Mouse (Mus musculus): Measurements from ENCODE around the gene Rhoa.

The Rhoa gene

DNA sequence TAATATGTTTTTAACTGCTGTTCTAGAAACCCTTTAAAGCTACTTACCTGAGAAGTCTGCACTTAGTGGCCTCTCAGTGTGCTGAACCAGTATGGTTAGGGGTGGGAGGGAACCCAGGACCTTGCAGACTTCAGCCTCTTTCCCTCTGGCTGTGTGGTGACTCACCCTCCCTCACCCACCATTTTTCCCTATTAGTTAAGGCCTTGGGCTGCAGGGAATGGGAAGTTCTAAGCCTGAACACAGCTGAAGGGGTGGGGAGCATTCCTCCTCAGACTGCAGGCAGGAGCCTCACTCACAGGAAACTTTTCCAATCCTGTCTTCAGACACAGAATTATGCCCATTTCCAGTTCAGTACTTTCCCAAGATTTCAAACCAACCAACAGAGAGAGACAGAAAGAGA lies 35.9 kb downstream of the Rhoa start:
- DNase-seq, result no peak

DNA sequence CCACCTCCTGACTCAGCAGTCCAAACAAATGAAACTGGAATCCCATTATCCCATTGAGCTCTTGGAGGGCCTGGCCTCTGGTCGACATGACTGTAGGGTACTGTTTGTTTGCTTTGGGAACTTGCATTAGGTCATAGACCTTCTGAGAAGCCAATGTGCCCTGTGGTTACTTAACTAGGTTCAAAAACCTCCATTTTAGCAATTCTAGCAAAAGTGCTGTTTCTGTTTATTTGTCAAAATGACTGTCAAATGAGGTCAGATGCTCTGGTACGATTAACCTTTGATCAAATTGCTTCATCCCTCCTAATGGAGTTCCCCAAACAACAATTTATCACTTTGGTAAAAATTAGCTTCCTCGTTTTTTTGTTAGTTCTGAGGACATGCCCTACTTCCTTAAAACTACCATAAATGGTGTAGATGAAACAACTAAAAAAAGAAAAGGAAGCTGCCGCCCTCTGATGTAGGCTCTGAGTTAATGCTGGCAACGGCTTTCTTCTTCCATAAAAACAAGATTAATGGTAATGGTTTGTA lies 36.4 kb downstream of the Rhoa start:
- DNase-seq, result no peak

DNA sequence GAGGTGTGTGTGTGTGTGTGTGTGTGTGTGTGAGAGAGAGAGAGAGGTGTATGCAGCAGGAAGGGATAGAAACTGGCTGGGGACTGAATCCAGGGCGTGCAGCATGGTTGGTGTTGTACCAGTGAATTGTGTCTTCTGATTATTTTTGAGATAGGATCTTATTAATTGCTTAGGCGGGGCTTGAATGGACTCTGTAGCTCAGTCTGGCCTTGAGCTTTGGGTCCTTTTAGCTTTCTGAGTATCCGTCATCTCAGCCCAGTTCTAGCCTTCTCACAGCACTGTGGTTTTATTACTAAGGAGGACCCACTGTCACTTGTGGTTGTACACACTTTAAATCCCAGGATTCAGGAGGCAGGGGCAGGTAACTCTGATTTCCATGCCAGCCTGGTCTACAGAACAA lies 37.4 kb downstream of the Rhoa start:
- DNase-seq, result no peak

DNA sequence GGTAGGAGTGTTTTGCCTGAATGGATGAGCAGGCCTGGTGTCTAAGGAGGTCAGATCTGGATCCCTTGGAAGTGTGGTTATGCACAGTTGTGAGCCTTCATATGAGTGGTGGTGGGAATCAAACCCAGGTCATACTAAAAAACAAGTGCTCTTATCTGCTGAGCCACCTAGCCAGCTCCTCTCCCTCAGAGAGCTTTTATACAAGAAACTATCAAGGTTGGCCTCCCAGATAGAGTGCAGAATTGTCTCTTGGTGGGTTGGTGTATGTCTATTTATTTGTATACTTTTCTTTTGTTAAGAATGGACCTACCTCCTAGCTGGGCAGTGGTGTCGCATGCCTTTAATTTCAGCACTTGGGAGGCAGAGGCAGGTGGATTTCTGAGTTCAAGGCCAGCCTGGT lies 37.9 kb downstream of the Rhoa start:
- no peak for DNase-seq

DNA sequence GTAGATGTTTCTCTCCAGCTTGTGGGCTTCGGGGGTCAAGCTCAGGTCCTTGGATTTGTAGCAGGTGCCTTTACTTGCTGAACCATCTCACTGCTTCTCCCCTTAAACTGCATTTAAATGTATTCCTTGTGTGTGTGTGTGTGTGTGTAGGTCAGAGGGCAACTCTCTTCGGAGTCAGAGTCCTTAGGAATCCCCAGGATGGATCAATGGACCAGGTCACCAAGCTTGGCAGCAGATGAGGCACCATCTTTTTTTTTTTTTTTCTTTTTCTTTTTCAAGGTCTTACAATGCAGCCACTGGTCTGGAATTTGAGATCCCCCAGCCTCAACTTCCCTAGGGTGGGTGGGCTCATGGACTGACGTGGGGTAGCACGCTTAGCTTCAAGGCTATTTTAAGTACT lies 38.5 kb downstream of the Rhoa start:
- DNase-seq, result no peak

DNA sequence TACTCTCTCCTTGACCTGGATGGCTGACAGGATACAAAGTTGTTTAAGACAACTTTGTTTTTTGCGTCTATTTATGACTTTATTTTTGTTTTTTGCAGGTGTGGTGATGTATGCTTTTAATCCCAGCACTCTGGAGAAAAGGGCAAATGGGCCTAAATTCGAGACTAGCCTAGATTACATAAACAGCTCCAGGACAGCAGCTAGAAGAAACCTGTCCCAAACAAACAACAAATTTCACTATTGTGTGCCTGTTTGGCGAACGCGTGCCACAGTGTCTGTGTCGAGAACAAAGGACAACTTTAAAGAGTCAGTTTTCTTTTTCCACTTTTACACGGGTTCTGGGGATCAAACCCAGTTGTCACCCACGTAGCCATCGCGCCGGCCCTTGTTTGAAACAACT lies 41.1 kb downstream of the Rhoa start:
- no peak for DNase-seq

DNA sequence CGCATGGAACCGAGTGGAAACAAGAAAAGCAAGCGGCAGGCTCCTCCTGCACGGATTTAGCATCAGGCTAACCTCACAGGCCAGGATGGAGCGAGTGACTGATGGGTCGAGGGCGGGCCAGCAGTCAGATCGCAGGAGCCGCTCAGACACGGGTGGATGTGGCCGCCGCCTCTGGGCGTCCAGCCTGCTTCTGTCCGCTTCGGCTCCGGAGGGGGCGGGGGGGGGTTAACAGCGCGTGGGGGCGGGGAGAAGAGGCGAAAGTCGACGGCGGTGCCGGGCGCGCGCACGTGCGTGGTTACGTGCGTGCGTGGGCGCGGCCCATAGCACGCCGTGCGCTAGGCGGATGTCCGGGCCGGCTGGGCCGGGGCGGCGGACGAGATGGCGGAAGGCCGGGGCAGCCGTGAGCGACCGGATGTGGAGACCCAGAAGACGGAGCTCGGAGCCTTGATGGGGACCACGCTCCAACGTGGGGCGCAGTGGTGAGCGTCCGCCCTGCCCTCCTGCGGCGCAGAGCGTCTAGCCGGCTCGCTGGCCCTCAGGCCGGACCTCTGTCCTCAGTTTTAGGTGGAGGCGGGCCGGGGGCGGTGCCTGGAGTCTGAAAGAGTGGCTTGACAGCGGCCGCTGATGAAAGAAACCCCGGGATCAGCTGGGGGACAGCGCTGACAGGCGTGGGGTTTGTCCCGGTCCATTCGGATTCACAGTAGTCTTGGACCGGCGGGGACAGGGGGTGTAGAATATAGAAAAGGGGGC lies 41.8 kb downstream of the Rhoa start, which contains the start of gene Usp4:
Gene Usp4, plus strand, starts transcription at position 314 of the 750 bp plus-strand sequence.
- DNase-seq, result peak; percentile 93 to 95

DNA sequence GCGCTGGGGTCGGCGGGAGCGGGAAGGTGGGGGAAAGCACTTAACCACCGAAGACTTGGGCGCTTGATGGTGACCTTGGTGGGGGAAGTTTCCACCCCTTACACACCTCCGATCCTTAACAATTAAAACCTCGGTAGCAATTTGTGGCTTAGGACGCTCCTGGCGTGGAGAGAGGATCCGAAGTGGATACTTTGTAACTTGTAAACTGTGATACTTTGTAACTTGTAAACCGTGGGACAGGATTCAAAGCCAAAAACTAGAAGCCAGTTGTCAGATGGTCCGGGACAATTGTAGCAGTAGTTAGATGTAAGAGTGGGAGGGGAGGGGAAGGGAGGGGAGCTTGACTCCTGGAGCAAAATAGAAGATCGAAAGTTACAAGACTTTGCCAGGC lies 42.4 kb downstream of the Rhoa start:
- no peak for DNase-seq

DNA sequence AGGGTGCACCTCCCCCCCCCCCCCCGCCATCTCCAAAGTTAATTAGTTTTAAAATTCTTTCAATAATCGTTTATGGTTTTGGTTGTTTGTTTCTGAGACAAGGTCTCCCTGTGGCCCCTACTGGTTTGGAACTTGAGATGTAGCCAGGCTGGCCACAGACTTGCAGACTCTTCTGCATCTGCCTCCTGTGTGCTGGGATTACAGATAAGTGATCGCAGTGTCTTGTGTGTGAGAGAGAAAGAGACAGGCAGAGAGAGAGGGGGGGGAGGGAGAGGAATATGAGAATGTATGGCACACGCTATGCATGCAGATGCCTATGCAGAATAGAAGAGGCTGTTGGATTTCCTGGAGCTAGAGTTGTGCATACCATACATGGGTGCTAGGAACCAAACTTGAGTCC lies 43.8 kb downstream of the Rhoa start:
- DNase-seq, result no peak

DNA sequence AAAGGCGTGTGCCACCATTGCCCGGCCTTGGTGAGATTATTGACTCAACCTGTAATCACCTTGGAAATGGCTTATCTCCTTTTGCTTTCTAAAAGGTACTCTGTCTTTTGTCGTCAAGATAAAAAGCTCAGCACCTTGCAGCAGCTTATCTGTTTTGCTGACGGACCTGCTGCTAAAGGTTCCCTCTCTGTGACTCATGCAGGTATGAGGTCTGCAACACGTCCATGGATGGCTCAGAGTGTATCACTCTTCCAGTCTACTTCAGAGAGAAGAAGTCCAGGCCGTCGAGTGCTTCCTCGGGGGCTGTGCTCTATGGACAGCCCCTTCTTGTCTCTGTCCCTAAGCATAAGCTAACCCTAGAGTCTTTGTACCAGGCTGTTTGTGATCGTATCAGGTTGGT lies 72.3 kb downstream of the Rhoa start:
- no peak for DNase-seq

DNA sequence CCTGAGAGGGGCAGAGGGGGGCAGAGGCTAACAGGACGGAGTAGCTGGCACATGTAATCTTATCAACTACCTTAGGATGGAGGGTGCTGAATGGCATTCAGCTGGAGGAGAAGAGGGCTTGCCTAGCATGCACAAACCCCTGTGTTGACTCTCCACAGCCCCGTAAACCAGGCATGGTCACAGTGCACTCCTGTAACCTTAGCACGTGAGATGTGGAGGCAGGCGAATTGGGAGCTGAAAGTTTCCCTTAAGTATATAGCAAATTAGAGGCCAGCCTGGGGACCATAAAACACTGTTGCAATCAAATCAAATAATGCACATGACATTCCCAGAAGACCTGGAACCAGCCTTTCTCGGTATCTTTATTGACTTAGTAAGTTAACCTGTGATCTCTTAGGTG lies 72.8 kb downstream of the Rhoa start:
- DNase-seq, result no peak

DNA sequence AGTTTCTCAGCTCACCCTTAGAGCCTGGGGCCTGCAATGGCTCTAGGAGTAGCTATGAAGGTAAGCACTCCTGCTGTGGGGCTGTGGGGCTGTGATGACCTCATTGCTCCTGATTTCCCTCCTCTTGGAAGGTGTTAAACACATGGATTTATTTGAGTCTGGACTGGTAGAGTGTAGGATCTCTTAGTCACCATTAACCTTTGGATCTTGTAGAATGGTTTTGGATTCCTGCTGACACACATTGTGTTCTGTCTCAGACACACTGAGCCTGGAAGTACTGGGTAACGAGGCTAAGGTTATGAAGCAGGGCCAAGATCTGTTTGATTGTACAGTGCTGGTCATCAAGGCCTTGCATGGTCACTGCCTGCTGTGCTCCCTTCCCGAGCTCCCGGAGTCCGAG lies 73.4 kb downstream of the Rhoa start:
- no peak for DNase-seq

DNA sequence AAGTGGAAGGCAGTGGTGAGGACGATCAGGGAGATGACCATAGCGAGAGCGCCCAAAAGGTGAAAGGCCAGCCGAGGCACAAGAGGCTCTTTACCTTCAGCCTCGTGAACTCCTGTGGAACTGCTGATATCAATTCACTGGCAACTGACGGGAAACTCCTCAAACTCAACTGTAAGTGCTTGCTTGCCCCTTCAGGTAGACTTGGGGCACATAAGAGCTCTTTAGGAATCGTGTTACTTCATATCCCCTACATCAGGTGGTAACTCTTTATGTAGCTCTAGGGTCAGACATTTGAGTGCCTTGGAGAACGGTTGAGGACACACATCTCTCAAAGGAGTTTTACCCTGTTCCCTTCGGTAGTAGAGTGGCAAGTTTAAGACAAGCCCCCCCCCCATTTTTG lies 75.5 kb downstream of the Rhoa start:
- DNase-seq, result no peak

DNA sequence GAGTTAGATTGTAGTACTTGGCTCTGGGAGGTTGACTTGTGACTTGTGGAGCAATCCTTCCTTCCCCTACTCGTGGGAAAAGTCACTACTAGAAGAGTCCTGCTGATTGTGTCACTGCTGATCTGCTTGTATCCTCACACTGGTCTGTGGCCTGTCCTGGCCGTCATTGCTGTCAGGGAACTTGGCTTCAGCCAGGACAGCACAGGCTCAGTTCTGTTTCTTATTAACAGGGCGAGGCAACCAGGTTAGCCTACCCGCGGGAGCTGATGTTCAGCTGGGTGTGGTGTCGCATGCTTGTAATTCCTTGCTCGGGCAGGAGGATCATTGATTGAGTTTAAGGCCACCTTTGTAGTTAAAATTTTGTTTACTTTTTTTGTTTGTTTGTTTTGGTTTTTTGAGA lies 79.1 kb downstream of the Rhoa start:
- no peak for DNase-seq

DNA sequence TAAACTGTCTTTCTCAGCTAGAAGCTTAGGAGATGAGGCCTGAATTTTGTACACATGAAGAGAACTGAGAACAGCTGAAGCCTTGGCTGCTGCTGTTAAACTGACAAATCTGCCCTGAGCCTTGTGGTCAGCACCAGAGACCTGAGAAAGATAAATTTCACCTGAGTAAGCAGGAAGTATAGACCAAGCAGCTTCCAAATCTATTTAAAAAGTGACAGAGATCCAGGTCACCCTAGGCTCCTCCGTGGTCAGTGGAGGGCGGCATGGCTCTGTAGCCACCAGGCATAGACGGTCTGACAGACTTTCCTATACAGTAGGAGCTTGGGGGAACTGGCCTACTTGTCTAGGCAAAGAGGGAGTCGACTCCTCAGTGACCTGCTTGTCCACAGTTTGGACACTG lies 80.9 kb downstream of the Rhoa start:
- no peak for DNase-seq
